Mouse (Mus musculus): ENCODE results near the gene Robo1.

GRCm38 (mm10) chr16:73067782-73068181 lies 759.7 kb downstream of the Robo1 start:
- no peak for TF ChIP-seq CTCF (IDR thresholded peaks at IDR 0.05; ENCODE audit: insufficient read depth, low read depth, low read length)
- no peak for TF ChIP-seq POLR2A (IDR thresholded peaks at IDR 0.05; ENCODE audit: insufficient read depth, low read depth, low read length)
